Mouse (Mus musculus): ENCODE results near the gene Olfr524.

- no peak for TF ChIP-seq POLR2A (IDR thresholded peaks at IDR 0.05; ENCODE audit: control insufficient read depth, low read depth, low read length)
- no peak for TF ChIP-seq CTCF (IDR thresholded peaks at IDR 0.05; ENCODE audit: control insufficient read depth, insufficient read depth, insufficient replicate concordance, low read depth, low read length)
Measured at GRCm38 (mm10) chr7:140196002-140196401, 9.8 kb downstream of the Olfr524 start.

Data from testis, adult 2 months (tissue).